Mouse (Mus musculus) mouse embryonic stem cell (cell line): ENCODE measurements around the gene BC048562.

Experiments
- in situ Hi-C, 2 experiments: fragments of 300-500 bp; cut with MboI; formaldehyde crosslinking; loops; 1 replicate in 1 of 2; 3 replicates in 1 of 2; pipeline ENCODE4 v1.14.3; 2019 to 2020; ENCODE audit warnings: low sequenced_read_pairs in 2 of 2, low pct_unique_long_range_greater_than_20kb in 1 of 2, mixed read lengths in 1 of 2; ENCODE audit not compliant: unreplicated experiment in 1 of 2

Gene BC048562

DNA sequence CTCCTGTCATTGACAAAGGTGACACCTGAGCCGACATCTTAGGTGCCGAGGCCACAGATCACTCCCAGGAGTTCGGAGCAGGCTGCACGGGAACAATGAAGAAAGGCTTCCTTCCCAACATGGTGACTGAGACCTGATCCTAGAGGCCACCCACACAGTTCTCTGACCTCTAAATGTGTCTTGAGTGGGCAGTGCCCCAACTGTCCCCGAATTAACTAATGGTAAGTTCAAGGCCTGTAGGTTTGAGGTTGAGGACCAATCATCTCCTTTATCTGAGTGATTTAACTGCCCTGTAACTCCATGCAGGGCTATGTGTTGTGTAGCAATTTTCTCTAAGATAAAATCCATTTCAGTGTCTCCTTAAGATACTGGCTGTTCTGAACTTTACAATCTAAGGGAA lies 33.1 kb downstream of the BC048562 start:
- in situ Hi-C loops = no loop called here

DNA sequence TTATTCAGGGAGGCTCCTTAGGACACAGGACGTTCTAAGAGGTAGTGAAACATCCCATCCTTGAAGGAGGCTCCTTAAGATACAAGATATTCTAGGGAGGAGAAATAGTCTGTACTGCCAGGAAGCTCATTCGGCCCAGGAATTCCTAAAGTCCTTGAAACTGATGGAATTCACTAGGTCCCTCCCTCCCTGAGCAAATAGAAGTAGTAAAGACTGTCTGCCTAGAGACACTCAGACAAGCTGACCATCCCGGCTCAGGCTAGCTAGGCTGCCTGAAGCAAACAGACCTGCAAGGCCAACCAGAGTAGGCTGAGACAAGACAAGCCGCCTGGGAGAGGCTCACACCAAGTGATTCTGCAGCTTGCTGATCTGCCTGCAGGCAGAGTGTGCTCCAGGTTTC lies 33.6 kb downstream of the BC048562 start:
- in situ Hi-C loops = no loop called here

DNA sequence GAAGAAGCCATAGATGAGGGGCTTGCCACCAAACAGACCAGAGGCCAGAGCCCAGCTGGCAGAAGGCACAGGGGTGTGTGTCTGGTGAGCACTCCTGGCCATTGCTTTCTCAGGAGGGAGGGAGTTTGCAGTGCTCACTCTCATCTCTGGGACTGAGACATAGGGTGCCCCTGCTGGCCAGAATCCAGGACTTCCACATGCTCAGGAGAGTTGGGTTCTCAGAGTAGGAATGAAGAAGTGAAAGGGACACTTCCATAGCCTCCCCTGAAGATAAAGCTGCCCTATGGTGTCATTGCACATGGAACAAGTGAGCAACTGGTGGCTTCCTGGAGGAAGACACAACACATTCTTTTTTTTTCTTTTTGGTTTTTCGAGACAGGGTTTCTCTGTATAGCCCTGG lies 38.2 kb downstream of the BC048562 start:
- in situ Hi-C loops = no loop called here

DNA sequence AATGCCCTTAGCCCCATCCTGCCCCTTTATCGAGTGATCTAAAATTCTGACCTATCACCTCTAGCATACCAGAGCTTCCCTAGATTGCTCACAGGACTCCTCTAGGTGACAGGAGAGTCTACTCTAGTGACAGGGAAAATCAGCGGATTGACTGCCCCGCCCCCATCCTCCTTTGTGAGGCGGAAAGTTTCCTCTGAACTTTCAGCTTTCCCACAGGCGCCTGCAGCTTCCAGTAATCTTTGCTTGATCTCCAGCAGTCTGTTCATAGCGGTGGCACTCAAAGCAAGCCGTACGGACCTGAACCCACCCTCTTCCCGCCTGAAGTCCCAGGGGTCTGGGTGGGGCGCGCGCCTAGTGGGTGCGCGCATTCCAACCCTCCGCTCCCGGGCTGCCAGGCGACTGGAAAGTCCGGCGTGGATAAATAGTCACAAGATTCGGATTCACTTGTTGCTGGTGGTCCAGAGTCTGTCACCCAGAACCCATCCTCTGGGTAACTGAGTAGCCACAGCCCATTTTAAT lies 42.4 kb downstream of the BC048562 start:
- in situ Hi-C loops = no loop called here

DNA sequence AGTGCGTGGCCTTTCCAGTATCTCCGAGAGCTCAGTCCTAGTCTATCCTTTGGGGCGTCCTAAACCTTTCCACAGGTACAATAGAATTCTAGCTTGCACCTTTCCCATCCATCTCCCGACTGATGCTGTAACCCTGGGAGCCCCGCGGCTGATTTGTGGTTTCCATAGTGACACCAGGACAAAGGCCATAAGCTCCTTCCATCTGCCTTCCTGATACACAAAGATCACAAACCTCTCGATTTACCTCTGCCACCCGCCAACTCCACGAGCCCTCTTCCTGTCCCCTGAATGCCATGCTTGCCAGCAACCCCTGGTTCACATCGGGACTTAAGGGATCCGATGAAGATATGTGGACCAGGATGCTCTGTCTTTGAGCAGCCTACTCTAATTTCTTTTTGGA lies 43.0 kb downstream of the BC048562 start:
- in situ Hi-C loops = no loop called here

DNA sequence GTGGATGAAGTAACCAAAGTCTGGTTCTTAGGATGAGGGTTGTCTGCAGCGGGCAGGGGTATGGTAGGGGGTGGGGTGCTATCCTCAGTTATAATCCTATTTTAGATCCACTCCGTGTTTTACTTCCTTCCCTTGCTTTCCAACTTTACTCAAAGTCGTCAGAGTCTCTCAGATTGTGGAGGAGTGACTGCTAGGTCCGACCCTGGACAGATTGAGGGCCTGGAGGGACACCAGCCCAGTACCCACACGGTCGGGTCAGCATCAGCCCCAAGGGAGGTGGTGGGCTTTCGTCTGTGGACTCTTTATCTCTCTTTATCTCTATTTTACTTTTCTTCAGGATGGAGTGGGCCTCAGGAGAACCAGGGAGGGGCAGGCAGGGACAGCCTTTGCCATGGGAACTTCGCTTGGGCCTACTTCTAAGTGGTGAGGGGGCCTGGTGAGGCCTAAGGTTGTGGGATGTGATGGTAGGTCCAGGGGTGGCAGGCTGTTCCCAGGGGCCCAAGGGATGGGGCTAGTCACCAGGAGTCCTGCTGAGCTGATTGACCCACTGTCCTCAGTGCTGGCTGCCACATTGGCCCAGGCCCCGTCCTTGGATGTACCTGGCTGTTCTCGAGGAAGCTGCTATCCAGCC lies 43.6 kb downstream of the BC048562 start, which contains the start of gene Lamb2:
Gene Lamb2 (plus strand): TSS at position 16 of the 631 bp plus-strand sequence.
- in situ Hi-C loops = no loop called here

DNA sequence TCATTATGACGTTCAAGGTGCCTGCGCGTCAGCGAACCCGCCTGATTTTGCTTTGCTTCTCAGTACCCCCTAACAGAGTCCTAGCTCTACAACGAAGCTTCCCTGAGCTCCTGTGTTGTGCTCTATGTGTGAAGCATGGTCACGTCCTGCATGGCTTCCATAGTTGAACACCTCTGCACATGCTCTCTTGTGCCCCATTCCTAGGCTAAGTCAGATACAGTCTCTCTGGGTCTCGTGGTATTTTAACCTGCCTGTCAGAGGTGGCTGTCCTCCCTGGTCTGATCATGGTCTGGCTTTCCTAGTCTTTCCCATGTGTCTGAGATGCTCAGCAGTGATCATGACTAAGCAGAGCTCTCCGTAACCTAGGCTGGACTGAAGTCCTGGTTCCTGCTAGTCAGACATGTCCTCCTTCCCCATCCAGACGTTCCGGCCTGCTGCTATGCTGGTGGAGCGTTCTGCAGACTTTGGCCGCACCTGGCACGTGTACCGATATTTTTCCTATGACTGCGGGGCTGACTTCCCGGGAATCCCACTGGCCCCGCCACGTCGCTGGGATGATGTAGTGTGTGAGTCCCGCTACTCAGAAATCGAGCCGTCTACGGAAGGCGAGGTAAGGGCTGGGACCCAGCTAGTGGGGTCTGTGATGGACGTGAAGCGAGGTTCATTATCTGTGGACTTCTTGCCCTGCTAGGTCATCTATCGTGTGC lies 44.7 kb downstream of the BC048562 start:
- in situ Hi-C loops = no loop called here

DNA sequence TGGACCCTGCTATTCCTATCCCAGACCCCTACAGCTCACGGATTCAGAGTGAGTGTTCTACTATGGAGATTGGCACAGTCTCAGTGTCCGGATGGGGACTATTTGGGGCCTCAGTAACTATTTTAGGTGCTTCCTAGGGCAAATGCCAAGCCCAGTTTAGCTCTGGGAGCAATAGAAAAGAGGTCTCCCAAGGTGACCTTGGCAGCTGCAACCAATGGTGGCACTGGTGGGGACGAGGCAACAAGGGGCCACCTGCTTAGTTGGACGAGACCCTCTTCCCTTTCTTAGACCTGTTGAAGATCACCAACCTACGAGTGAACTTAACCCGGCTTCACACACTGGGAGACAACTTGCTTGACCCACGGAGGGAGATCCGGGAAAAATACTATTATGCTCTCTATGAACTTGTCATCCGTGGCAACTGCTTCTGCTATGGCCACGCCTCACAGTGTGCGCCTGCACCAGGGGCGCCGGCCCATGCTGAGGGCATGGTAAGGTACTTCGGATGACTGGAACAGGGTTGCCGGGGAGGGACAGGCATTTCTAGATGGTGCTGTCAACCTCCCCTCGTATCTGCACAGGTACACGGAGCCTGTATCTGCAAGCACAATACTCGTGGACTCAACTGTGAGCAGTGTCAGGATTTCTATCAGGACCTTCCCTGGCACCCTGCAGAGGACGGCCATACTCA lies 45.4 kb downstream of the BC048562 start:
- in situ Hi-C loops = no loop called here

DNA sequence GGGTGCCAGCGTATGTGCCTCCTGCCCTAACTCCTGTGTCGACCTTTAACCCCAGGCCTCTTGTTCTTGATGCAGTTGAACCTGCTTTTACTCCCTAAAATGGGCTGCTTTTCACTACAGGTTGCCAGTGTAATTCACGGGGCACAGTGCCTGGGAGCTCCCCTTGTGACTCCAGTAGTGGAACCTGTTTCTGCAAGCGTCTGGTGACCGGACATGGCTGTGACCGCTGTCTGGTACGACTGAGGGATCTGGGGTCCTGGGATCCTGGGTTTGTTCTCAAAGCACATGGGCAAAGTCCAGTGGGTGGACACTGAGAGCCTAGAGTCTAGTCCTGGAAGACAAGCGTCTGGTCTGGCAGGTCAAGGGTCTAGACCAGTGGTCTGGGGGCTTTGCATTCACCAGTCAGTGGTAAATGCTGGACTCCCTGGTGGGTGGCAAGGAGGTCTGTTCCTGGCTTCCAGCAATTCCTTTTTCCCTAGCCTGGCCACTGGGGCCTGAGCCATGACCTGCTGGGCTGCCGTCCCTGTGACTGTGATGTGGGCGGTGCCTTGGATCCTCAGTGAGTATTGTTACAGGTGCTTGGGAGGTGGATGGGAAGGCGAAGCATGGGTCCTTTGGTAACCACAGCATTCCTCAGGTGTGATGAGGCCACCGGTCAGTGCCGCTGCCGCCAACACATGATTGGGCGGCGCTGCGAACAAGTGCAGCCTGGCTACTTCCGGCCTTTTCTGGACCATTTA lies 46.9 kb downstream of the BC048562 start:
- in situ Hi-C loops = no loop called here

DNA sequence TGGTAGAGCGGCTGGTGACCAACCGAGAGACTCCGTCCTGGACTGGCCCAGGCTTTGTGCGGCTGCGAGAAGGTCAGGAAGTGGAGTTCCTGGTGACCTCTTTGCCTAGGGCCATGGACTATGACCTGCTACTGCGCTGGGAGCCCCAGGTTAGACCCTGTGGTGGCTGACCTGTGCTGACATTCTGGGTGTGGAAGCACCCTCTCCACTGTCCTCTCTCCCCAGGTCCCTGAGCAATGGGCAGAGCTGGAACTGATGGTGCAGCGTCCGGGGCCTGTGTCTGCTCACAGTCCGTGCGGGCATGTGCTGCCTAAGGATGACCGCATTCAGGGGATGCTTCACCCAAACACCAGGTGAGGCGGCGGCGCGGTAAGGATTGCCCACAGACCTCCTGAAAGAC lies 47.7 kb downstream of the BC048562 start:
- in situ Hi-C loops = no loop called here

DNA sequence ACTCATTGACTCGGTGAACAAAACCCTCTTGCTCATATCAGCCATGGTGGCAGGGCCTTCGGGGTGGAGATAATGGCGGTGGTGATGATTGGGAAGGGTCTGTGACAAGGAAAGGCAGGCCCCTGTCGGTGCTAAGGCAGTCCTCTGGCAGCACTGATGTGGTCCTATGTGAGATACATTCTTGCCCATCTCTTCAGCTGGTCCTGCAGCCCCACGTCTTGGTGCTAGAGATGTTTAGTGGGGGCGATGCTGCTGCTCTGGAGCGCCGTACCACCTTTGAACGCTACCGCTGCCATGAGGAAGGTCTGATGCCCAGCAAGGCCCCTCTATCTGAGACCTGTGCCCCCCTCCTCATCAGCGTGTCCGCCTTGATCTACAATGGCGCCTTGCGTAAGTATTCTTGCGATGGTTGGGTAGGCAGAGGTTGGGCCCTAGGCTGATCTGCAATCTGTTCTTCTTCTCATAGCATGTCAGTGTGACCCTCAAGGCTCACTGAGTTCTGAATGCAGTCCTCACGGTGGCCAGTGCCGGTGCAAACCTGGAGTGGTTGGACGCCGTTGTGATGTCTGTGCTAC lies 49.1 kb downstream of the BC048562 start:
- in situ Hi-C loops = no loop called here

DNA sequence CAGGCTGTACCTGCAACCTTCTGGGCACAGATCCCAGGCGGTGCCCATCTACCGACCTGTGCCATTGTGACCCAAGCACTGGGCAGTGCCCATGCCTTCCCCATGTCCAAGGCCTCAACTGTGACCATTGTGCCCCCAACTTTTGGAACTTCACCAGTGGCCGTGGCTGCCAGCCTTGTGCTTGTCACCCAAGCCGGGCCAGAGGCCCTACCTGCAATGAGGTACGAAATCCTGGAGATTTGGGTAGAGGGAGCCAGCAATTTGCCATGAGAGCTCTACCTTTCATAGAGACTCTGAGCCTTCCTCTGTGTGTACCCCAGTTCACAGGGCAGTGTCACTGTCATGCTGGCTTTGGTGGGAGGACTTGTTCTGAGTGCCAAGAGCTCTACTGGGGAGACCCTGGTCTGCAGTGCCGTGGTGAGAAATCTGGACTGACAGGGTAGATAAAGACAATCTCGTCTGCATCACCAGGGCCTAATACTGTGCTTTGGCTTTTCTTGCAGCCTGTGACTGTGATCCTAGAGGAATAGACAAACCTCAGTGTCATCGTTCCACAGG lies 50.8 kb downstream of the BC048562 start:
- in situ Hi-C loops = no loop called here

DNA sequence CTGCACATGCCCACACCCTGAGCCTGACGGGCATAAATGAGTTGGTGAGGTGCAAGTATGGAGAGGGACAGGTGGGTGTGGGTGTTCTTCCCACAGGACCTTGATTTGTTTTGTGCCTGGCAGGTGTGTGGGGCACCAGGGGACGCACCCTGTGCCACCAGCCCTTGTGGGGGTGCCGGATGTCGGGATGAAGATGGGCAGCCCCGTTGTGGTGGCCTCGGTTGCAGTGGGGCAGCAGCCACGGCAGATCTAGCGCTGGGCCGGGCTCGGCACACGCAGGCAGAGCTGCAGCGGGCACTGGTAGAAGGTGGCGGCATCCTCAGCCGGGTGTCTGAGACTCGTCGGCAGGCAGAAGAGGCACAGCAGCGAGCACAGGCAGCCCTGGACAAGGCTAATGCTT lies 52.1 kb downstream of the BC048562 start:
- in situ Hi-C loops = no loop called here

DNA sequence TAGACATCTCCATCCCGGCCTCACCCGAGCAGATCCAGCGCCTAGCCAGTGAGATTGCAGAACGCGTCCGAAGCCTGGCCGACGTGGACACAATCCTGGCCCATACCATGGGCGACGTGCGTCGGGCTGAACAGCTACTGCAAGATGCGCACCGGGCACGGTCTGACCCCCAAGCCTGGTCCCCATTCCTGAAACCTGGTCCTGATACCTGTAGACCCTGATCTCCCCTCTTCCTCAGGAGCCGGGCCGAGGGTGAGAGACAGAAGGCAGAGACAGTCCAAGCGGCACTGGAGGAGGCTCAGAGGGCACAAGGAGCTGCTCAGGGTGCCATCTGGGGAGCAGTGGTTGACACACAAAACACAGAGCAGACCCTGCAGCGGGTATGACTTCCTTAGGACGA lies 52.9 kb downstream of the BC048562 start:
- in situ Hi-C loops = no loop called here

DNA sequence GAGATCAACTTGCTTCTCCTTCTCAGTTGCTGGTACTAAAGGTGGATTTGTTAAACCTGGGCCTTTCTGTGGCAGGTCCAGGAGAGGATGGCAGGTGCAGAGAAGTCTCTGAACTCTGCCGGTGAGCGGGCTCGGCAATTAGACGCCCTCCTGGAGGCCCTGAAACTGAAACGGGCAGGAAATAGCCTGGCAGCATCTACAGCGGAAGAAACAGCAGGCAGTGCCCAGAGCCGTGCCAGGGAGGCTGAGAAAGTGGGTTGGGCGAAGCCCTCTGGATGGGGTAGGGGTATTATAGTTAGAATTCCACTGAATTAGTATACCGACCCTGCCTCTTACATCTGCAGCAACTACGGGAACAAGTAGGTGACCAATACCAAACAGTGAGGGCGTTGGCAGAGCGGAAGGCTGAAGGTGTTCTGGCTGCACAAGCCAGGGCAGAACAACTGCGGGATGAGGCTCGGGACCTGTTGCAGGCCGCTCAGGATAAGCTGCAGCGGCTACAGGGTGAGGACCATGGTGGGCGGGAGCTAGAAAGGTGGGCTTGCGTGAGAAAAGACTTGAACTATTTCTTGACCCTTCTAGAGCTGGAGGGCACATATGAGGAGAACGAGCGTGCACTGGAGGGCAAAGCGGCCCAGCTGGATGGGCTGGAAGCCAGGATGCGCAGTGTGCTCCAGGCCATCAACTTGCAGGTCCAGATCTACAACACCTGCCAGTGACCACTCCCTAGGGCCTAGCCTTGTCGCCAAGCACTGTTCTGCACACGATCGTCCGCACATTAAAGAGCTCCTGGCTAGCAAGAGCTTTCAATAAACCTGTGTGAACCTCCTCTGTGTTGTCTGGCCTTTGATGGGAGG lies 53.6 kb downstream of the BC048562 start:
- in situ Hi-C loops = no loop called here

DNA sequence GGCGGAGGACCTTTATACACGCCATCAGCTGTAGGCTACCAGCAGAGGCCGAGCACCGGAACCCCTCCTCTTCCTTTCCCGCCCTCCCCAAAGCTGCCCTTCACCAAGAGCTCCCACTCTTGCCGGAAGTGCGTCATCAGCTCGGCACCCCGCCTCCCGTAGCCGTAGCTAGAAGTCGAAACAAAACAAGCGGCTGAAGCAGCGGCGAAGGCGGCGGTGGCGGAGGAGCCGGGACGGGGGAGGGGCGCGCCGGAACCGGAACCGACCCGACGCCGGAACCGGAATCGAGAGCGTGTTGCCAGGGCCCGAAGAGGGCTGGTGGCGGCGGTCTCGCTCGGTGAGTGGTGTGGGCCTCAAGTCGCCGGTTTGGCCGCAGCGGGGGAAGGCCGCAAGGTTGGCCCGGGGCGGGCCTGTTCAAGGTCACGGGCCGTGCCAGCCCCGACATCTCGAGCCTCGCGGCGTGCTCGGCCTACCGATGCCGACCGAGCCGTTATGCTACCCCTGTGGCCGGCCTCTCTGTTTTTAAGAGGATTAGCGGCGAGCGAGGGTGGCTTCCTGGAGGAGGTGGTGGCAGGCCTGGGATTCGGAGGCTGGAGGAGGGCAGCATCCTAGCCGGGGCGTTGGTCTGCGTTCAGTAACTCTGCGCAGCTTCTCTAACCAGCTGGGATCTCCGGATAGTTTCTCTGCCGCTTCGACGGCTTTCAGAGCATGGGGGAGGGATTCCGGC lies 54.4 kb downstream of the BC048562 start, which contains the start of gene Usp19:
Gene Usp19 (plus strand): TSS at position 44 of the 727 bp plus-strand sequence.
- in situ Hi-C loops = no loop called here

DNA sequence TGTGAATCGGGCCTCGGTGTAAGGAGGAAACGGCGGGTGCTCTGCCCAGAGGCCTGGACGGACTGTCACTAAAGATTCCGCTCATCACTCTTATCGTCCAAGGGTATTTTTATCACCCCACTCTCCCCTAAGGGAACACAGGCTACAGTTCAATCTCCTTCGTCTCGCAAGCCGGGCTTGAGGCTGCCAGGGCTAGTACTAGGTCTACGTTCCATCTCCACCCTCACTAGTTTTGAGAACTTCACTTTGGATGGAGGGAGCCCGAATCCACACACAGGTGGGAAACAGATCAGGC lies 55.0 kb downstream of the BC048562 start:
- in situ Hi-C loops = no loop called here
